In the genomic region with DNA sequence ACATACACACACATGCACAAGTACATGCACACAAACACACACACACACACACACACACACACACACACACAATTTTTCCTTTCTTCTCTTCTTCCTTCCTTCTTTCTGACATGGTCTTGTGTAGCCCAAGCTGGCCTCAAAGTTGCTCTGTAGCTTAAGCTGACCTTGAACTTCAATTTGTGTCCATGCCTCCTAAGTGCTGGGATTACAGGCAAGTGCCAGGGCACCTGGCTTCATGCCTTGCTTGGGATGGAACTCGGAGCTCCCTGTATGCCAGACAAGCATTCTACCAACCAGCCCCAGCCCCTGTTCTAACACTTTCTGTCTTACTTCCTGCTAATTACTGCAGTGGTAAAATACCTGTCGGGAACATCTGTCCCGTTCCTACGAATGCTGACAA, we compare ENCODE assay signal across 20 mouse cellular contexts. TPM values are rescaled to one million over a fixed set of nuclear protein-coding genes. Genes with fewer than 3 reads are reported as not detected.
"Had no signal": no experiment of that assay in that cellular context is flagged by ENCODE, and none has a peak within 500 bp of the region (broad histone marks: within the 10 kb centered on the region; RNA-seq: fewer than 3 reads in every experiment).

No protein-coding gene starts in this region.

- H3K4me2 ChIP-seq: kidney, embryonic 15.5 days; limb, embryonic 13.5 days; liver, embryonic 11.5 days; lung, embryonic 14.5 days; midbrain, embryonic 13.5 days; neural tube, embryonic 12.5 days; stomach, embryonic 15.5 days had no signal

- ATAC-seq: lung, postnatal 0 days; midbrain, embryonic 13.5 days had no signal

- H3K9ac ChIP-seq: kidney, embryonic 15.5 days; limb, embryonic 13.5 days; liver, embryonic 14.5 days; liver, postnatal 0 days; lung, embryonic 14.5 days; midbrain, embryonic 13.5 days; neural tube, embryonic 12.5 days; stomach, embryonic 15.5 days had no signal

- H3K4me1 ChIP-seq: midbrain, embryonic 13.5 days; neural tube, embryonic 12.5 days had no signal

- H3K27me3 ChIP-seq: kidney, embryonic 15.5 days; midbrain, embryonic 13.5 days; neural tube, embryonic 12.5 days; stomach, embryonic 15.5 days had no signal

- DNase-seq: kidney, adult 11 months; kidney, postnatal 10 days; layer of hippocampus, postnatal 36 days; lung, embryonic 14.5 days; retina, postnatal 1 day; right cerebral cortex, postnatal 25 days; spleen, adult 18-20 months; thymus, postnatal 25 days had no signal

- H3K27ac ChIP-seq: kidney, embryonic 15.5 days; left cerebral cortex, adult 2 months; limb, embryonic 13.5 days; liver, embryonic 14.5 days; macrophage; midbrain, embryonic 13.5 days; neural tube, embryonic 12.5 days; stomach, embryonic 15.5 days had no signal

- H3K9me3 ChIP-seq: kidney, embryonic 15.5 days; limb, embryonic 13.5 days; midbrain, embryonic 13.5 days; neural tube, embryonic 12.5 days; stomach, embryonic 15.5 days had no signal

- H3K36me3 ChIP-seq: kidney, embryonic 15.5 days; limb, embryonic 13.5 days; midbrain, embryonic 13.5 days; neural tube, embryonic 12.5 days; stomach, embryonic 15.5 days had no signal

- H3K4me3 ChIP-seq: kidney, embryonic 15.5 days; left cerebral cortex, adult 2 months; limb, embryonic 13.5 days; midbrain, embryonic 13.5 days; neural tube, embryonic 12.5 days; stomach, embryonic 15.5 days had no signal

RNA-seq across cellular contexts. Expression of a gene that starts 8.3 kb away (rescaled TPM):
- total RNA-seq: neutrophil, adult 5-6 weeks had no signal
- polyA plus RNA-seq: macrophage had no signal
